Mouse (Mus musculus) ES-Bruce4 (cell line): ENCODE data around the gene D030056L22Rik.

Experiments used
- CTCF ChIP-seq: IDR thresholded peaks from one replicate; pipeline ENCODE4 v1.8.1; 2011; ENCODE audit warnings: low read depth, low read length
- POLR2A ChIP-seq: IDR thresholded peaks from one replicate; pipeline ENCODE4 v1.8.1; 2011; ENCODE audit warnings: low read length; ENCODE audit not compliant: insufficient read depth

GRCm38 (mm10) chr19:18757191-18757590, 44.2 kb downstream of the D030056L22Rik start:
- TF ChIP-seq POLR2A (no peak), CTCF (no peak)
